Mouse (Mus musculus) spleen, adult 2 months (tissue): ENCODE results near the gene Myf6. TPM values are rescaled to one million over a fixed set of nuclear protein-coding genes. Genes with fewer than 3 reads are reported as not detected.

Source experiments
- DNase-seq, 2 experiments: peaks; one replicate each; pipeline versions ENCODE4 v3.0.0 to v3.0.0-alpha.2; 2012 to 2021; ENCODE audit warnings: low spot score in 2 of 2, low read depth in 1 of 2
- H3K27ac ChIP-seq: fragments of 200-500 bp; 2 replicates; pipeline ENCODE4 v1.5.1; 2012; ENCODE audit warnings: low read length, inconsistent platforms; ENCODE audit not compliant: insufficient read depth
- H3K27me3 ChIP-seq: fragments of 200-500 bp; 2 replicates; pipeline ENCODE4 v1.6.1; 2012; ENCODE audit warnings: mild to moderate bottlenecking, moderate library complexity, low read length, inconsistent platforms; ENCODE audit not compliant: control insufficient read depth, insufficient read depth
- H3K36me3 ChIP-seq: fragments of 200-500 bp; 2 replicates; pipeline ENCODE4 v1.6.1; 2012; ENCODE audit warnings: mild to moderate bottlenecking, low read length, inconsistent platforms; ENCODE audit not compliant: control insufficient read depth, insufficient read depth
- H3K4me1 ChIP-seq: fragments of 200-500 bp; 2 replicates; pipeline ENCODE4 v1.6.1; 2011; ENCODE audit warnings: inconsistent platforms; ENCODE audit not compliant: control insufficient read depth, insufficient read depth, insufficient read length
- H3K4me3 ChIP-seq: fragments of 200-500 bp; 2 replicates; pipeline ENCODE4 v1.5.1; 2011; ENCODE audit warnings: mild to moderate bottlenecking, inconsistent platforms; ENCODE audit not compliant: insufficient read depth, insufficient read length; ENCODE audit errors: extremely low read depth
- CTCF ChIP-seq: fragments of 200-500 bp; IDR thresholded peaks from 2 replicates; pipeline ENCODE4 v1.5.1; 2011; ENCODE audit warnings: mild to moderate bottlenecking, inconsistent platforms; ENCODE audit not compliant: insufficient read depth, insufficient read length, insufficient replicate concordance; ENCODE audit errors: extremely low read depth
- POLR2A ChIP-seq: fragments of 200-500 bp; IDR thresholded peaks from 2 replicates; pipeline ENCODE4 v1.6.1; 2011; ENCODE audit warnings: low read depth, low read length, inconsistent platforms
- WGBS: fragments of 180-500 bp; shearing (Covaris S2); methylation state at CpG from one replicate; pipeline ENCODE4 v1.1.7; 2018; 5-methylcytosine and 5-hydroxymethylcytosine counted together
- polyA plus RNA-seq: library from polyadenylated mRNA; depleted of rRNA; stranded (reverse); fragments of >200 nt; gene quantifications from 2 replicates; pipeline ENCODE4 v1.2.3, GENCODE M21; 2012; rRNA removed

Myf6 gene
- polyA plus RNA-seq, result not detected in 2 replicates

- H3K4me1 ChIP-seq, result no peaks in the 10 kb centered on the region
- DNase-seq, result no peak
- TF ChIP-seq CTCF, result no peak
- no peak for TF ChIP-seq POLR2A
- H3K36me3 ChIP-seq, result no peaks in the 10 kb centered on the region
- no peak within 1 kb of the TSS for H3K27ac ChIP-seq
- 88% methylated on average over 6 of the region's 6 CpGs for WGBS
- no peaks in the 10 kb centered on the region for H3K27me3 ChIP-seq
- H3K4me3 ChIP-seq, result no peak within 1 kb of the TSS
These were observed at the start of gene Myf6 for GRCm38 (mm10) chr10:107494568-107494967. Gene Myf6, minus strand, starts transcription at chr10:107494737.

- Histone ChIP-seq H3K27me3 (no peaks in the 10 kb centered on the region), H3K4me3 (no peak overlapping the region), H3K4me1 (no peaks in the 10 kb centered on the region), H3K36me3 (no peaks in the 10 kb centered on the region), H3K27ac (no peak overlapping the region)
- WGBS, result 65% methylated on average over 1 of the region's 1 CpGs
- DNase-seq, result no peak
- TF ChIP-seq POLR2A, result no peak
- TF ChIP-seq CTCF, result no peak
These were observed 48.5 kb upstream of the Myf6 start for GRCm38 (mm10) chr10:107543026-107543425.

DNA sequence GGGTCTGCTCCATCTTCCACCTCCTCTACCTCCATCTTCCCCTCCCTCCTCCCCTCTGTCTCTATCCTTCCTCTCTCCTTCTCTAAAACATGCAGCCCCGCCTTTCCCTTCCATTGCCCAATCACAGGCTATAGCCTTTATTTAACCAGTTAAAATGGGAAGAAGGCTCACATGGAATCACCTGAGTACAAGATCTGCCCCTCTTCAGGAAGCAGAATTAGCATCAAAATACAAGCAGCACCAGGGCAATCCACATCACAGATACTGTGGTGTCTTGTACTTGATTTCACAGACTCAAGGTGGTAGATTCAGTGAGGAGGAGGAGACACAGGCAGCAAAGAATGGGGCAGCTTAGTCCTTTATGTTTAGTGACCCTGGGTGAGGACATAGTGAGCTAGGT, 34.2 kb upstream of the Myf6 start:
- H3K36me3 ChIP-seq, result no peaks in the 10 kb centered on the region
- H3K27me3 ChIP-seq, result no peaks in the 10 kb centered on the region
- no peak for DNase-seq
- 69% methylated on average over 1 of the region's 1 CpGs for WGBS
- no peak overlapping the region for H3K4me3 ChIP-seq
- TF ChIP-seq POLR2A (no peak), CTCF (no peak)
- H3K4me1 ChIP-seq, result no peaks in the 10 kb centered on the region
- H3K27ac ChIP-seq, result no peak overlapping the region

DNA sequence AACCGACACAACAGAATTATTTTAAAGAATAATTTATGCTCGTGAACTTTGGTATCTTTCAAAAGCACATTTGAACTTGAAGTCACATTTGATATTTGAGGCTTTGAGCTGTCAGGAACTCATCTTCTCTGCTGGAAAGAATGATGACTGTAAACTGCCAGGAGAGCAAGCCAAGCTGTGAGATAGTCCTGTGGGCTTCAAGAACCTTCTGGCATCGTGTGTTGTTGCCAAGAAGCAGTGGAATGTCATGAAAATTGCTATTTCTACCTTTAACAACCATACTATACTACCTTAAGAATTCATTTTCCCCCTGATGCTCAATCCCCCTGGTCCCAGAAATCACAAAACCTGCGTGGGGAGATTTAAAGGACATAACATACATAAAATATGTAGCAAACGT, 24.7 kb upstream of the Myf6 start:
- no peak overlapping the region for H3K4me3 ChIP-seq
- TF ChIP-seq POLR2A, result no peak
- TF ChIP-seq CTCF, result no peak
- no peak overlapping the region for H3K27ac ChIP-seq
- H3K27me3 ChIP-seq, result no peaks in the 10 kb centered on the region
- 71% methylated on average over 5 of the region's 5 CpGs for WGBS
- H3K36me3 ChIP-seq, result no peaks in the 10 kb centered on the region
- DNase-seq, result no peak
- no peaks in the 10 kb centered on the region for H3K4me1 ChIP-seq

GRCm38 (mm10) chr10:107516641-107517040, 22.1 kb upstream of the Myf6 start:
- no peaks in the 10 kb centered on the region for H3K4me1 ChIP-seq
- no peaks in the 10 kb centered on the region for H3K27me3 ChIP-seq
- 83% methylated on average over 7 of the region's 7 CpGs for WGBS
- TF ChIP-seq POLR2A, result no peak
- no peak for TF ChIP-seq CTCF
- DNase-seq, result no peak
- no peak overlapping the region for H3K4me3 ChIP-seq
- H3K36me3 ChIP-seq, result no peaks in the 10 kb centered on the region
- no peak overlapping the region for H3K27ac ChIP-seq

DNA sequence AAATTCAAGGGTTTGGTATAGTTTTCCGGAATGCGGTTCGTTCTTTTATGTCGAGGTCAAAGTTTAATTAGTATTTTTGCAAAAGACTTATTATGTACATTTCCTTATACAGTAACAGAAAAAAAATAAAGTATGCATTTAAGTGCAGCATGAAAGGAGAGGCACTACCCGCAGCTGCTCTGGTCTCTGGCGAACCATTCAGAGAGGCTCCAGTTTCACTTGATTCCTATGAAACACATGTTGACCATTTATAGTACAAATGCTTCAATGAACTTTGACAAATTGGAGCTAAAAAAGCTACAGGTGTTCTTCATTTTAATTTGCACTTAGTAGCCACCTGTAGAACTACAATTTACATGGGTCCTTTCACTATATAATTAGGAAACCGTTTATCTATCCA, 20.2 kb upstream of the Myf6 start:
- Histone ChIP-seq H3K27ac (no peak overlapping the region), H3K27me3 (no peaks in the 10 kb centered on the region), H3K4me3 (no peak overlapping the region), H3K36me3 (no peaks in the 10 kb centered on the region), H3K4me1 (no peaks in the 10 kb centered on the region)
- DNase-seq, result no peak
- 88% methylated on average over 7 of the region's 7 CpGs for WGBS
- TF ChIP-seq CTCF, result no peak
- no peak for TF ChIP-seq POLR2A

GRCm38 (mm10) chr10:107506397-107506796, 11.9 kb upstream of the Myf6 start:
- no peak for DNase-seq
- no peak for TF ChIP-seq CTCF
- no peak for TF ChIP-seq POLR2A
- 82% methylated on average over 2 of the region's 2 CpGs for WGBS
- no peak overlapping the region for H3K4me3 ChIP-seq
- H3K27ac ChIP-seq, result no peak overlapping the region
- H3K4me1 ChIP-seq, result no peaks in the 10 kb centered on the region
- no peaks in the 10 kb centered on the region for H3K27me3 ChIP-seq
- no peaks in the 10 kb centered on the region for H3K36me3 ChIP-seq
